In genomic region chr5:140749062-140749875, GRCm38 (mm10) we compare ENCODE assay signal across 8 mouse cellular contexts. TPM values are rescaled to one million over a fixed set of nuclear protein-coding genes. Genes with fewer than 3 reads are reported as not detected.
DNase-seq lines count a peak whose midpoint lies in the region; ATAC-seq and TF ChIP-seq lines count a peak whose summit lies in the region.

No protein-coding gene starts in this region.

- H3K79me2 ChIP-seq in C2C12 (ENCODE audit: control insufficient read depth, insufficient read depth): no peaks in the 10 kb centered on the region

- no peaks in the 10 kb centered on the region for H3K9me3 ChIP-seq in embryonic facial prominence, embryonic 15.5 days (replicated peaks)
- H3K9me3 ChIP-seq in heart, embryonic 11.5 days (replicated peaks; ENCODE audit: control insufficient read depth, low read length): no peaks in the 10 kb centered on the region
- H3K9me3 ChIP-seq in kidney, embryonic 14.5 days (ENCODE audit: control insufficient read depth, low read length): 0 out of 2 replicates have a peak, but pooled peaks cover 4% of the 10 kb centered on the region
- peaks cover 6% of the 10 kb centered on the region for H3K9me3 ChIP-seq in liver, embryonic 12.5 days (replicated peaks)

- no peaks in the 10 kb centered on the region for H3K79me3 ChIP-seq in C2C12 (ENCODE audit: low read depth)

- peak; percentile 92 for TF ChIP-seq CTCF in C2C12 (IDR thresholded peaks at IDR 0.05; ENCODE audit: control insufficient read depth, insufficient read depth, insufficient read length)
- TF ChIP-seq CTCF in bone marrow macrophage, adult 2 months (IDR thresholded peaks at IDR 0.05; ENCODE audit: low read depth, low read length): peak; percentile 31

- peak; percentile 56; the same call in 1 of the 2 replicates for ATAC-seq in embryonic facial prominence, embryonic 15.5 days (ENCODE audit: insufficient number of reproducible peaks, low FRiP score, low TSS enrichment, low read depth)
- peak; percentile 40; the same call in 1 of the 2 replicates for ATAC-seq in heart, embryonic 11.5 days (replicated peaks; ENCODE audit: insufficient number of reproducible peaks, low FRiP score, low TSS enrichment)
- peak; percentile 77 for ATAC-seq in kidney, embryonic 14.5 days (ENCODE audit: low FRiP score, low TSS enrichment)
- ATAC-seq in liver, embryonic 12.5 days: peak; percentile 73

- no peaks in the 10 kb centered on the region for H3K27me3 ChIP-seq in C2C12 (ENCODE audit: control insufficient read depth, insufficient read depth, insufficient read length)
- H3K27me3 ChIP-seq in embryonic facial prominence, embryonic 15.5 days: no peaks in the 10 kb centered on the region
- no peaks in the 10 kb centered on the region for H3K27me3 ChIP-seq in heart, embryonic 11.5 days (ENCODE audit: control insufficient read depth, insufficient read depth, low read length)
- H3K27me3 ChIP-seq in kidney, embryonic 14.5 days (ENCODE audit: control insufficient read depth, insufficient read depth, low read length): no peaks in the 10 kb centered on the region
- no peaks in the 10 kb centered on the region for H3K27me3 ChIP-seq in liver, embryonic 12.5 days (replicated peaks)
- H3K27me3 ChIP-seq in splenic B cell, adult 2 months (ENCODE audit: control insufficient read depth, insufficient read depth, low read length, poor library complexity, severe bottlenecking): no peaks in the 10 kb centered on the region

- TF ChIP-seq POLR2A in bone marrow macrophage, adult 2 months (IDR thresholded peaks at IDR 0.05; ENCODE audit: borderline replicate concordance, low read depth, low read length): no peak

- H3K4me2 ChIP-seq in embryonic facial prominence, embryonic 15.5 days (replicated peaks): peak overlapping the region; percentile 48
- peak overlapping the region; percentile 57 for H3K4me2 ChIP-seq in heart, embryonic 11.5 days
- peak overlapping the region; percentile 42 for H3K4me2 ChIP-seq in kidney, embryonic 14.5 days (replicated peaks; ENCODE audit: low read depth, low read length)
- H3K4me2 ChIP-seq in liver, embryonic 12.5 days: peak overlapping the region; percentile 63

- peaks cover 13% of the 10 kb centered on the region for H3K4me1 ChIP-seq in bone marrow macrophage, adult 2 months (ENCODE audit: control insufficient read depth, insufficient read depth, low read length)
- peaks cover 7% of the 10 kb centered on the region for H3K4me1 ChIP-seq in embryonic facial prominence, embryonic 15.5 days
- H3K4me1 ChIP-seq in heart, embryonic 11.5 days (ENCODE audit: control insufficient read depth, insufficient read depth, low read length): 0 out of 2 replicates have a peak, but pooled peaks cover 3% of the 10 kb centered on the region
- H3K4me1 ChIP-seq in kidney, embryonic 14.5 days (ENCODE audit: control insufficient read depth, insufficient read depth, low read length): peaks cover 5% of the 10 kb centered on the region; the same call in 1 of the 2 replicates
- peaks cover 11% of the 10 kb centered on the region for H3K4me1 ChIP-seq in liver, embryonic 12.5 days

- peak; percentile 82 for DNase-seq in naive thymus-derived CD4-positive, alpha-beta T cell, adult 2 months (ENCODE audit: low read depth)
- DNase-seq in splenic B cell, adult 2 months (ENCODE audit: low read depth, low spot score): peak; percentile 86

- H3K36me3 ChIP-seq in C2C12 (ENCODE audit: control insufficient read depth, insufficient read depth): no peaks in the 10 kb centered on the region
- no peaks in the 10 kb centered on the region for H3K36me3 ChIP-seq in embryonic facial prominence, embryonic 15.5 days
- H3K36me3 ChIP-seq in heart, embryonic 11.5 days (ENCODE audit: control insufficient read depth, insufficient read depth, low read length): no peaks in the 10 kb centered on the region
- no peaks in the 10 kb centered on the region for H3K36me3 ChIP-seq in kidney, embryonic 14.5 days (ENCODE audit: control insufficient read depth, insufficient read depth, low read length)
- 0 out of 2 replicates have a peak, but pooled peaks cover 3% of the 10 kb centered on the region for H3K36me3 ChIP-seq in liver, embryonic 12.5 days
- no peaks in the 10 kb centered on the region for H3K36me3 ChIP-seq in splenic B cell, adult 2 months (ENCODE audit: control insufficient read depth, insufficient read depth, low read length, poor library complexity, severe bottlenecking)

- H3ac ChIP-seq in C2C12 (ENCODE audit: control insufficient read depth, insufficient read length, low read depth): no peak overlapping the region

- no peak overlapping the region for H3K4me3 ChIP-seq in C2C12 (ENCODE audit: insufficient read depth, poor library complexity, severe bottlenecking)
- H3K4me3 ChIP-seq in bone marrow macrophage, adult 2 months (ENCODE audit: insufficient read depth, low read length): peak overlapping the region; percentile 22; the same call in 1 of the 2 replicates
- peak overlapping the region; percentile 27 for H3K4me3 ChIP-seq in embryonic facial prominence, embryonic 15.5 days (replicated peaks)
- peak overlapping the region; percentile 25 for H3K4me3 ChIP-seq in heart, embryonic 11.5 days (ENCODE audit: low read depth, low read length)
- H3K4me3 ChIP-seq in kidney, embryonic 14.5 days (ENCODE audit: low read length): peak overlapping the region; percentile 32
- peak overlapping the region; percentile 40 for H3K4me3 ChIP-seq in liver, embryonic 12.5 days

- 17% methylated on average over 12 of the region's 12 CpGs for WGBS in embryonic facial prominence, embryonic 15.5 days
- WGBS in heart, embryonic 11.5 days (ENCODE audit: insufficient replicate concordance): 17% methylated on average over 12 of the region's 12 CpGs
- 14% methylated on average over 12 of the region's 12 CpGs for WGBS in kidney, embryonic 14.5 days
- 6% methylated on average over 12 of the region's 12 CpGs for WGBS in liver, embryonic 12.5 days (ENCODE audit: insufficient replicate concordance)

- 0 out of 2 replicates have a peak overlapping the region, but pooled peaks have one; percentile 0 for H3K9ac ChIP-seq in embryonic facial prominence, embryonic 15.5 days
- peak overlapping the region; percentile 64 for H3K9ac ChIP-seq in heart, embryonic 11.5 days (ENCODE audit: low read depth, low read length)
- H3K9ac ChIP-seq in kidney, embryonic 14.5 days (ENCODE audit: low read depth, low read length): peak overlapping the region; percentile 59; the same call in 1 of the 2 replicates
- H3K9ac ChIP-seq in liver, embryonic 12.5 days: peak overlapping the region; percentile 45

- H3K27ac ChIP-seq in bone marrow macrophage, adult 2 months (ENCODE audit: insufficient read depth, low read depth, low read length): no peak overlapping the region
- no peak overlapping the region for H3K27ac ChIP-seq in embryonic facial prominence, embryonic 15.5 days (replicated peaks)
- no peak overlapping the region for H3K27ac ChIP-seq in heart, embryonic 11.5 days (ENCODE audit: low read depth, low read length)
- H3K27ac ChIP-seq in kidney, embryonic 14.5 days (ENCODE audit: low read depth, low read length): no peak overlapping the region
- H3K27ac ChIP-seq in liver, embryonic 12.5 days: peak overlapping the region; percentile 25; the same call in 1 of the 2 replicates

TF ChIP-seq in C2C12, 6 proteins besides CTCF, POLR2A, EP300 and RAD21:
- TF ChIP-seq CEBPB (IDR thresholded peaks at IDR 0.05; ENCODE audit: low read depth) (peak; percentile 56), USF1 (IDR thresholded peaks at IDR 0.05; ENCODE audit: low read depth) (no peak)

RNA-seq across cellular contexts. Expression of gene Amz1, which starts 25.3 kb away (rescaled TPM):
- 0.43 TPM for polyA plus RNA-seq in C2C12 (2012; fragmentation: generic; extraction: Trizol)
- polyA plus RNA-seq in bone marrow macrophage, adult 2 months (2012; ENCODE audit: insufficient read depth, insufficient read length, missing spikeins): 23.4 and 27.0 TPM in 2 replicates
- 0.79 and 1.5 TPM in 2 replicates for polyA plus RNA-seq in embryonic facial prominence, embryonic 15.5 days (2015; fragmentation: Nextera tagmentation; extraction: Ambion mirVana)
- polyA plus RNA-seq in heart, embryonic 11.5 days (2014; fragmentation: Nextera tagmentation; extraction: Ambion mirVana): 0.21 and 0.69 TPM in 2 replicates
- polyA plus RNA-seq in kidney, embryonic 14.5 days (2014; fragmentation: Nextera tagmentation; extraction: Ambion mirVana): 1.1 and 1.5 TPM in 2 replicates
- polyA plus RNA-seq in liver, embryonic 12.5 days (2016; fragmentation: Nextera tagmentation; extraction: Ambion mirVana): 0.99 and 1.2 TPM in 2 replicates

RNA-seq across cellular contexts. Expression of gene Brat1, which starts 44.5 kb away (rescaled TPM):
- 9.4 TPM for polyA plus RNA-seq in C2C12 (2012; fragmentation: generic; extraction: Trizol)
- polyA plus RNA-seq in bone marrow macrophage, adult 2 months (2012; ENCODE audit: insufficient read depth, insufficient read length, missing spikeins): 13.5 and 14.5 TPM in 2 replicates
- 24.2 and 26.0 TPM in 2 replicates for polyA plus RNA-seq in embryonic facial prominence, embryonic 15.5 days (2015; fragmentation: Nextera tagmentation; extraction: Ambion mirVana)
- 9.0 and 9.8 TPM in 2 replicates for polyA plus RNA-seq in heart, embryonic 11.5 days (2014; fragmentation: Nextera tagmentation; extraction: Ambion mirVana)
- 12.0 and 14.6 TPM in 2 replicates for polyA plus RNA-seq in kidney, embryonic 14.5 days (2014; fragmentation: Nextera tagmentation; extraction: Ambion mirVana)
- 10.6 and 12.2 TPM in 2 replicates for polyA plus RNA-seq in liver, embryonic 12.5 days (2016; fragmentation: Nextera tagmentation; extraction: Ambion mirVana)

RNA-seq across cellular contexts. Expression of gene Iqce, which starts 47.1 kb away (rescaled TPM):
- 7.5 TPM for polyA plus RNA-seq in C2C12 (2012; fragmentation: generic; extraction: Trizol)
- polyA plus RNA-seq in bone marrow macrophage, adult 2 months (2012; ENCODE audit: insufficient read depth, insufficient read length, missing spikeins): 28.7 and 38.3 TPM in 2 replicates
- 24.6 and 28.2 TPM in 2 replicates for polyA plus RNA-seq in embryonic facial prominence, embryonic 15.5 days (2015; fragmentation: Nextera tagmentation; extraction: Ambion mirVana)
- 8.1 and 10.7 TPM in 2 replicates for polyA plus RNA-seq in heart, embryonic 11.5 days (2014; fragmentation: Nextera tagmentation; extraction: Ambion mirVana)
- polyA plus RNA-seq in kidney, embryonic 14.5 days (2014; fragmentation: Nextera tagmentation; extraction: Ambion mirVana): 19.4 and 26.8 TPM in 2 replicates
- 7.0 and 7.9 TPM in 2 replicates for polyA plus RNA-seq in liver, embryonic 12.5 days (2016; fragmentation: Nextera tagmentation; extraction: Ambion mirVana)

Comparison
In these comparisons a context has a peak if more than half of its experiments do, and no peak if none do; other contexts are left out.
1. H3K9ac ChIP-seq: peak in every context shown above with its lines; median percentile 64 in heart, embryonic 11.5 days; 59 in kidney, embryonic 14.5 days; 45 in liver, embryonic 12.5 days; 0 in embryonic facial prominence, embryonic 15.5 days.